Mouse (Mus musculus) right cerebral cortex, postnatal 10 days (tissue): ENCODE measurements around the gene Ppp1r14c.
"Not testable (repeated sequence)": the region's sequence is repeated elsewhere in the genome, so short reads cannot be mapped to it uniquely, and the experiment has no call there.

Source experiments
- DNase-seq, 2 experiments: peaks; one replicate each; pipeline ENCODE4 v3.0.0; 2021; ENCODE audit warnings: low spot score in 2 of 2

Gene Ppp1r14c

GRCm38 (mm10) chr10:3466135-3466626, 100.3 kb downstream of the Ppp1r14c start:
- no peak for DNase-seq

- DNase-seq: no peak
Observed at GRCm38 (mm10) chr10:3468590-3468989, 102.7 kb downstream of the Ppp1r14c start.

DNA sequence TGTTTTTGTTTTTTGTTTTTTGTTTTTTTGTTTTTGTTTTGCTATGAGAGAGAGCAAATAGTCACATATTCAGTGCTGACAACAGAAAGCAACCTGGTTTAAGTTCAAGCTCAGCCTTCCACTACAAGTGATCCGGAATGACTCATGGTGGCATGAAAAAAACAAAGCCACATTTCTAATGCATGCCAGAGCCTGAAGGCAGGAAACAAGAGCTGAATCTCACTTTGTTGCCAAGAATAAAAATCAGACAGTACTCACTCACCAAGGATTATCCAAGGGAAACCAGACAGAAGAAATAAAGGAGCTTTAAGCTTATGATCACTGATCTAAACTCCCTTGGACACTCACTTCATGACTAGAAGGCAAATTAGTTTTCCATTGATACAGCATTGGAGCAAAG, 110.8 kb downstream of the Ppp1r14c start:
- DNase-seq: no peak

DNA sequence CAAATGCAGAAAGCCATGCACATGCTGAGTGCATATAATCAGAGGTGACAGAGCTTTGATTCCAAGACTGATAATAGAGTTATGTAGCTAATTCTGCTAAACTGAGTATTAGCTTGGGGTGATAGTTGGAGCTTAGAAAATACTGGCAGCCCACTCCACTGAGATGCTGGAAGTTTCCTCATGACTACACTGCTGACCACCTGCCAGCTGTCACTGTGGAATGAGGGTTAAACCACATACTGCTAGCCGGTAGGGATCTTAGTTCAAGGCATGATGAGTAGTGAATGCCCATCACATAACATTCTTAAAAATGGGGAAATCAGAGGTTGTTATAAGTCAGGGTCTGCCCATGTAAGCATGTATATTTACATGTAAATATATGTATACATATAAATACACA, 113.9 kb downstream of the Ppp1r14c start:
- no peak for DNase-seq

DNA sequence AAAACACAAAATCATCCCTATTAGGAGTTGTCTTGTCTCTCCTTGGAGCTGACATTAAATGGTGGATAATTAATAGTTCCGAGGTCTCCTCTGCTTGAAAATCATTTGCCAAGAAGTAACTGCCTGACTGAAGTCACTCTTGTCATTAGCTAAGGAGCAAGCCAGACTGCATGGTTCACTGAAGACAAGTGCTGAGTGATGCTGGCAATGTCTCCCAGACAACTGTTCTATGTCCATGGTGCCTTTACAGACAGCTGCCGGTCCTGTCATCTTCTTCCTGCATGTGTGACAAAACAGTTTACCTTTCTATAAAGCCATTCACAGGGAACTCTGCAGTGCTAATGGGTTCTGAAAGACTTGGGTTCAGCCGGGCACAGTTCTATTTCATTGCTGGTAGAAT, 124.2 kb downstream of the Ppp1r14c start:
- no peak for DNase-seq

- DNase-seq: peak; percentile 56 to 71
Observed at GRCm38 (mm10) chr10:3496791-3497190, 130.9 kb downstream of the Ppp1r14c start.

DNA sequence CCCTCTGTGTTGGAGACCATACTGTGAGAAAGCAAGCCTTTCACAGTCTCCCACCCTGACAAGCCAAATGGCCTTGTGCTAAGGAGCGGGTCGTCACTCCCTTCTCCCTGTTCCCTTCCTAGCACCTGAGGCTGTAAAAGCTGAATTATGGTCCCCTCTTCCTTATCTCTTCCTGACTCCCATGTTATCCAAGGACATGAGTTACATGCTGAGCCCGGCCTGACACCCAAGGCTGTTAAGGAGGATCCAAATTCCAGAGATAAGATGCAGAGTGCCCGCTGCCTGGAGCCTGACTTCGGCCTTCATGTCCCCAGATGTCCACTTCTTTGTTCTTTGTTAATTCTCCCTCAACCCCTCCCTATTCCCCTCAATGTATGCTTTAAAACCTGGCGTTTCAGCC, 135.0 kb downstream of the Ppp1r14c start:
- DNase-seq: not testable (repeated sequence)

DNA sequence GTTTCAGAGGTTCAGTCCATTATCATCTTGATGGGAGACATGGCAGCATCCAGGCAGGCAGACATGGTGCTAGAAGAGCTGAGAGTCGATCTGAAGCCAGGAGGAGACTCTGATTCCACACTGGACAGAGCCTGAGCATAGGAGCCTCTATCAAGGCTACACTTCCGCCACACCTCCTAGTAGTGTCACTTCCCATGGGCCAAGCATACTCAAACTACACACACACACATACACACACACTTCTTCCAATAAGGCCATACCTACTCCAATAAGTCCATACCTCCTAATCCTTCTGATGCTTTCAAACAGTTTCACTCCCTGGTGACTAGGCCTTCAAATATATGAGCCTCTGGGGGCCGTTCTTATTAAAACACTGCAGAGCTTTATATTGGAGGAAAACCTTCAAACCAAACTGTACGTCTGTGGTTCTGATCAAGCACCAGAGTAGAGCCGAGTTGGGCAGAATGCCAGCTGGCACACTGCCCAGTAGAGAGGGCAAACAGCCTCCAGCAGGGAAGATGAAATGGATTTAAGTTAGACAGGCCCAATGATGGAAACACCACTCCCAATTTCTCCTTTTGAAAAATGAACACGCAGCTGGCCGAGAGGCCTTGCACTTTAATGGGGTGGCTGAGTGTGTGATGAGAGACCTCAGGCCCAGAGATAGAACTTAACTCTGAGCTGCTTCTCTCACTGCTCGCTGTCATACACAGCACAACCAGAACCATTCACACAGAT, 141.8 kb downstream of the Ppp1r14c start:
- peak; percentile 80 to 82 for DNase-seq

GRCm38 (mm10) chr10:3508222-3508588, 142.3 kb downstream of the Ppp1r14c start:
- DNase-seq: no peak

- DNase-seq: no peak
Observed at GRCm38 (mm10) chr10:3508746-3509145, 142.9 kb downstream of the Ppp1r14c start.

DNA sequence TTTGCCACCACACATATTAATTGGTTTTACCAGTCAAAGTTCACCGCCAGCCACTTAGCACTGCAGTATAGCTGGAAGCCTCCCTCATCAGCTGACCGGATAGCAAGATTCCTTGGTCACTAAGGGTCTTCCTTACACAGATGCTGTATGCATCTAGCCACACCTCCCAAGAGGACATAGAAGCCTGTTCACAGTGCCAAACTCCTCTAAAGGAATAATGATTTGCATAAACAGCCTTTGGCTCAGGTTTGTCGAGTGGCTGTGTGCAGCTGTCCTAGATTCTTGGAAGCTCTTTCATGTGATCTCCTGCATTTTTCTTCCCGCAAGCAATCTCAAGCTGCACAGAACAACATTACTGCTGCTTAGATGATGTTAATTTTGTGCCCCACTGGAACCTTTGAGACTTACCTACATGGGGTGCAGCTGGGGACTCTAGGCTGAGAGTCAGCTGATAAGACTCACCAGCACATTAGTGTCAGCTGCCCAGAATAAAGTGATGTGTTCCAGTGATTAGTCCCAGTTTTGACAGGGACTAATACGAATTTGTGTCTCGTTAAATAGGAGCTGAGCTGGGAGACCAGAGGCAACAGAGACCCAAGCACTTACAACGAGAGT, 143.9 kb downstream of the Ppp1r14c start:
- DNase-seq: no peak

- DNase-seq: no peak
Observed at GRCm38 (mm10) chr10:3510486-3510885, 144.6 kb downstream of the Ppp1r14c start.

- no peak for DNase-seq
Observed at GRCm38 (mm10) chr10:3511401-3511800, 145.5 kb downstream of the Ppp1r14c start.

- DNase-seq: peak in 1 of 2 experiments; percentile 57
Observed at GRCm38 (mm10) chr10:3512620-3513305, 146.9 kb downstream of the Ppp1r14c start.

DNA sequence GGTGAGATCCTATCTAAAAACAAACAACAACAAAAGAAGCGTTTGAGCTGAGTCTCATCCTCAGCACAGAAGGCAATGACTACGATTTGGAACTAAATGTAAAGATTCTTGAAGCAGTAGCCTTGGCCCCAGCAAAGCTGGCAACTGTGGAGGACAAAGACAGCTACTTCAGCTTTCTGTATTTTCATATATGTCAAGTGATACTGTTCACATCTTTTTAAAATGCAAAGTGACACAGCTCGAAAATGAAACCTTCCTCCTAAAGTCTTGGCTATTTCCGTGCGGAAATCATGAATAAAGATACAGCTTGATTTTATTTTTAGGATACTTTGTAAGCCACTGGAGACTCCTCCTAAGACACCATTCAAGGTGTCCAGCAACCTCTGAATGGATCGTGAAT, 148.1 kb downstream of the Ppp1r14c start:
- DNase-seq: no peak
